Mouse (Mus musculus): ENCODE data around the gene Lrrc36. TPM values are rescaled to one million over a fixed set of nuclear protein-coding genes. Genes with fewer than 3 reads are reported as not detected.

Lrrc36 gene
- total RNA-seq, 1 experiment = 0.13 TPM

GRCm38 (mm10) chr8:105506977-105507376 is 93.6 kb downstream of the Lrrc36 start:
- H3K9me3 ChIP-seq (ENCODE audit: control insufficient read depth, insufficient read depth, low read depth, low read length) = no peaks in the 10 kb centered on the region
- TF ChIP-seq HCFC1 (IDR thresholded peaks at IDR 0.05; ENCODE audit: borderline replicate concordance, insufficient read depth, low read length) (no peak), CHD2 (IDR thresholded peaks at IDR 0.05; ENCODE audit: low read depth, low read length) (no peak), MAFK (IDR thresholded peaks at IDR 0.05; ENCODE audit: insufficient read depth, low read depth, low read length) (no peak), ZNF384 (IDR thresholded peaks at IDR 0.05; ENCODE audit: low read depth, low read length) (no peak), ZC3H11A (IDR thresholded peaks at IDR 0.05; ENCODE audit: borderline replicate concordance, low read depth, low read length) (no peak)
- in situ Hi-C loops (cut with MboI; ENCODE audit: low sequenced_read_pairs in 2 of 2, unreplicated experiment in 2 of 2) = no loop called here
- no peak overlapping the region for H3K27ac ChIP-seq (ENCODE audit: insufficient read depth, low read depth, low read length, poor library complexity, severe bottlenecking)
- no peaks in the 10 kb centered on the region for H3K36me3 ChIP-seq (ENCODE audit: control insufficient read depth, insufficient read depth, low read length, poor library complexity, severe bottlenecking)
- DNase-seq (ENCODE audit: low read depth, low spot score) = no peak
- H3K4me1 ChIP-seq (ENCODE audit: control insufficient read depth in 2 of 2, insufficient read depth in 2 of 2, low read length in 2 of 2, poor library complexity in 1 of 2) = peaks cover 2 to 8% of the 10 kb centered on the region in 2 experiments; a peak in 1 of 4 replicates
- no peak overlapping the region for H3K4me3 ChIP-seq (ENCODE audit: insufficient read depth in 1 of 2, low read depth in 1 of 2, low read length in 2 of 2, poor library complexity in 1 of 2, severe bottlenecking in 1 of 2)
- H3K9ac ChIP-seq (ENCODE audit: insufficient read depth, low read depth, low read length, poor library complexity, severe bottlenecking) = no peak overlapping the region

- H3K9ac ChIP-seq (ENCODE audit: insufficient read depth, low read depth, low read length, poor library complexity, severe bottlenecking) = no peak overlapping the region
- TF ChIP-seq MAFK (IDR thresholded peaks at IDR 0.05; ENCODE audit: insufficient read depth, low read depth, low read length) (no peak), ZC3H11A (IDR thresholded peaks at IDR 0.05; ENCODE audit: borderline replicate concordance, low read depth, low read length) (no peak), ZNF384 (IDR thresholded peaks at IDR 0.05; ENCODE audit: low read depth, low read length) (no peak), CHD2 (IDR thresholded peaks at IDR 0.05; ENCODE audit: low read depth, low read length) (no peak)
- in situ Hi-C loops (cut with MboI; ENCODE audit: low sequenced_read_pairs in 2 of 2, unreplicated experiment in 2 of 2) = no loop called here
These were observed 95.4 kb downstream of the Lrrc36 start for GRCm38 (mm10) chr8:105508758-105509157.

GRCm38 (mm10) chr8:105509997-105510735 is 96.8 kb downstream of the Lrrc36 start:
- H3K9ac ChIP-seq (ENCODE audit: insufficient read depth, low read depth, low read length, poor library complexity, severe bottlenecking) = no peak overlapping the region
- DNase-seq (ENCODE audit: low read depth, low spot score) = no peak
- TF ChIP-seq CHD2 (IDR thresholded peaks at IDR 0.05; ENCODE audit: low read depth, low read length) = no peak
- no peak for TF ChIP-seq ZC3H11A (IDR thresholded peaks at IDR 0.05; ENCODE audit: borderline replicate concordance, low read depth, low read length)
- no peak for TF ChIP-seq MAFK (IDR thresholded peaks at IDR 0.05; ENCODE audit: insufficient read depth, low read depth, low read length)
- TF ChIP-seq HCFC1 (IDR thresholded peaks at IDR 0.05; ENCODE audit: borderline replicate concordance, insufficient read depth, low read length) = no peak
- no peak for TF ChIP-seq ZNF384 (IDR thresholded peaks at IDR 0.05; ENCODE audit: low read depth, low read length)
- no peaks in the 10 kb centered on the region for H3K36me3 ChIP-seq (ENCODE audit: control insufficient read depth, insufficient read depth, low read length, poor library complexity, severe bottlenecking)
- in situ Hi-C loops (cut with MboI; ENCODE audit: low sequenced_read_pairs in 2 of 2, unreplicated experiment in 2 of 2) = no loop called here
- H3K4me3 ChIP-seq (ENCODE audit: insufficient read depth in 1 of 2, low read depth in 1 of 2, low read length in 2 of 2, poor library complexity in 1 of 2, severe bottlenecking in 1 of 2) = no peak overlapping the region
- no peak overlapping the region for H3K27ac ChIP-seq (ENCODE audit: insufficient read depth, low read depth, low read length, poor library complexity, severe bottlenecking)
- H3K4me1 ChIP-seq (ENCODE audit: control insufficient read depth in 2 of 2, insufficient read depth in 2 of 2, low read length in 2 of 2, poor library complexity in 1 of 2) = peaks cover 0 to 14% of the 10 kb centered on the region in 2 experiments; a peak in 2 of 4 replicates
- no peaks in the 10 kb centered on the region for H3K9me3 ChIP-seq (ENCODE audit: control insufficient read depth, insufficient read depth, low read depth, low read length)

More at GRCm38 (mm10) chr8:105508758-105509157, 95.4 kb downstream of the Lrrc36 start:
- H3K36me3 ChIP-seq (ENCODE audit: control insufficient read depth, insufficient read depth, low read length, poor library complexity, severe bottlenecking) = no peaks in the 10 kb centered on the region
- H3K4me3 ChIP-seq (ENCODE audit: insufficient read depth in 1 of 2, low read depth in 1 of 2, low read length in 2 of 2, poor library complexity in 1 of 2, severe bottlenecking in 1 of 2) = no peak overlapping the region
- peaks cover 2 to 8% of the 10 kb centered on the region in 2 experiments; a peak in 1 of 4 replicates for H3K4me1 ChIP-seq (ENCODE audit: control insufficient read depth in 2 of 2, insufficient read depth in 2 of 2, low read length in 2 of 2, poor library complexity in 1 of 2)
- no peak for DNase-seq (ENCODE audit: low read depth, low spot score)
- no peak overlapping the region for H3K27ac ChIP-seq (ENCODE audit: insufficient read depth, low read depth, low read length, poor library complexity, severe bottlenecking)
- H3K9me3 ChIP-seq (ENCODE audit: control insufficient read depth, insufficient read depth, low read depth, low read length) = no peaks in the 10 kb centered on the region

Other genes starting within 250 kb of the Lrrc36 start
- 36.2 and 47.0 TPM in 2 replicates for gene Cbfb, start 242.9 kb upstream of the Lrrc36 start, total RNA-seq (2012; rRNA removed)
- 41.7 and 42.6 TPM in 2 replicates for gene D230025D16Rik, start 188.4 kb upstream of the Lrrc36 start, total RNA-seq (2012; rRNA removed)
- gene B3gnt9, start 158.4 kb upstream of the Lrrc36 start, total RNA-seq (2012; rRNA removed) = 2.5 and 2.8 TPM in 2 replicates
- gene Tradd, start 149.0 kb upstream of the Lrrc36 start, total RNA-seq (2012; rRNA removed) = 6.2 and 7.6 TPM in 2 replicates
- gene Fbxl8, start 148.9 kb upstream of the Lrrc36 start, total RNA-seq (2012; rRNA removed) = 1.2 and 2.3 TPM in 2 replicates
- 0.21 and 0.45 TPM in 2 replicates for gene Hsf4, start 143.8 kb upstream of the Lrrc36 start, total RNA-seq (2012; rRNA removed)
- 0.85 and 1.0 TPM in 2 replicates for gene Nol3, start 137.4 kb upstream of the Lrrc36 start, total RNA-seq (2012; rRNA removed)
- gene 4931428F04Rik, start 123.7 kb upstream of the Lrrc36 start, total RNA-seq (2012; rRNA removed) = 3.9 and 4.2 TPM in 2 replicates
- 22.0 and 33.5 TPM in 2 replicates for gene Exoc3l, start 117.5 kb upstream of the Lrrc36 start, total RNA-seq (2012; rRNA removed)
- gene E2f4, start 115.9 kb upstream of the Lrrc36 start, total RNA-seq (2012; rRNA removed) = 66.8 and 67.1 TPM in 2 replicates
- gene Elmo3, start 108.0 kb upstream of the Lrrc36 start, total RNA-seq (2012; rRNA removed) = 3.5 and 4.3 TPM in 2 replicates
- gene Lrrc29, start 87.3 kb upstream of the Lrrc36 start, total RNA-seq (2012; rRNA removed) = 2.5 and 2.8 TPM in 2 replicates
- gene Tmem208, start 87.2 kb upstream of the Lrrc36 start, total RNA-seq (2012; rRNA removed) = 123 and 133 TPM in 2 replicates
- 9.1 and 12.7 TPM in 2 replicates for gene Fhod1, start 65.6 kb upstream of the Lrrc36 start, total RNA-seq (2012; rRNA removed)
- gene Slc9a5, start 64.7 kb upstream of the Lrrc36 start, total RNA-seq (2012; rRNA removed) = 5.8 and 11.7 TPM in 2 replicates
- gene Plekhg4, start 40.3 kb upstream of the Lrrc36 start, total RNA-seq (2012; rRNA removed) = 3.0 and 3.1 TPM in 2 replicates
- gene Kctd19, start 69 bp upstream of the Lrrc36 start, total RNA-seq (2012; rRNA removed) = 0.18 and 0.37 TPM in 2 replicates
- 16.7 and 17.3 TPM in 2 replicates for gene Tppp3, start 58.0 kb downstream of the Lrrc36 start, total RNA-seq (2012; rRNA removed)
- gene Zdhhc1, start 83.3 kb downstream of the Lrrc36 start, total RNA-seq (2012; rRNA removed) = 3.2 and 7.6 TPM in 2 replicates
- 0.67 and 0.74 TPM in 2 replicates for gene Hsd11b2, start 105.2 kb downstream of the Lrrc36 start, total RNA-seq (2012; rRNA removed)
- gene Atp6v0d1, start 152.5 kb downstream of the Lrrc36 start, total RNA-seq (2012; rRNA removed) = 65.1 and 85.5 TPM in 2 replicates
- gene Ripor1, start 191.7 kb downstream of the Lrrc36 start, total RNA-seq (2012; rRNA removed) = 3.5 and 5.6 TPM in 2 replicates
- 49.4 and 65.5 TPM in 2 replicates for gene Ctcf, start 223.0 kb downstream of the Lrrc36 start, total RNA-seq (2012; rRNA removed)
- 0.71 and 1.1 TPM in 2 replicates for gene Agrp, start 223.8 kb downstream of the Lrrc36 start, total RNA-seq (2012; rRNA removed)

All from ES-E14 (cell line).